Mouse (Mus musculus) effector memory CD4-positive, alpha-beta T cell, adult 5 months (primary cell): Measurements from ENCODE around the gene Yod1. TPM values are rescaled to one million over a fixed set of nuclear protein-coding genes. Genes with fewer than 3 reads are reported as not detected.

Source experiments
- polyA plus RNA-seq: library from polyadenylated mRNA; unstranded; fragments of 100-300 nt; shearing (Covaris generic); gene quantifications from one replicate; pipeline ENCODE4 v1.2.1, GENCODE M21; 2017

Gene Yod1
- polyA plus RNA-seq, result 3.9 TPM

DNA sequence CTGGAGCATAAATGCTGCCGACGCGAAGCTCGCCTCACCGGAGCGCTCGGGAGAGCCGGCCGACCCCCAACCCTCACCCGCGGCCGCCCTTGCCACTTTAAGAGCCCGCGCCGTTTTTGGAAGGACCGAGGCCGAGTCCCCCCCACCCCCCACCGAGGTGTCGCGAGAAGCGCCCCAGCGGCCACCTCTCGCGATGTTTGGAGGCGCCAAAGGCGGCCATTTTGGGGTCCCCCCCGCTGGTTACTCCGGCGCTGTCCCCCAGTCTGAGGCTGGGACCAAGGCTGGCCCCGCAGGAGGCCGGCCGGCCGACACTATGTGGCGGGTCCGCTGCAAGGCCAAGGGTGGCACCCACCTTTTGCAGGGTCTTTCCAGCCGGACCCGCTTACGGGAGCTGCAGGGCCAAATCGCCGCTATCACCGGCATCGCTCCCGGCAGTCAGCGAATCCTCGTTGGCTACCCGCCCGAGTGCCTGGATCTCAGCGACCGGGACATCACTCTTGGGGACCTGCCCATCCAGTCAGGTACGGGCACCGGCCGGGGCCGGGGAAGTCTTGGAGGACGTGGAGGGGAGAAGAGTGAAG lies at the start of gene Yod1:
Gene Yod1, plus strand, starts transcription at position 37 of the 581 bp plus-strand sequence.

DNA sequence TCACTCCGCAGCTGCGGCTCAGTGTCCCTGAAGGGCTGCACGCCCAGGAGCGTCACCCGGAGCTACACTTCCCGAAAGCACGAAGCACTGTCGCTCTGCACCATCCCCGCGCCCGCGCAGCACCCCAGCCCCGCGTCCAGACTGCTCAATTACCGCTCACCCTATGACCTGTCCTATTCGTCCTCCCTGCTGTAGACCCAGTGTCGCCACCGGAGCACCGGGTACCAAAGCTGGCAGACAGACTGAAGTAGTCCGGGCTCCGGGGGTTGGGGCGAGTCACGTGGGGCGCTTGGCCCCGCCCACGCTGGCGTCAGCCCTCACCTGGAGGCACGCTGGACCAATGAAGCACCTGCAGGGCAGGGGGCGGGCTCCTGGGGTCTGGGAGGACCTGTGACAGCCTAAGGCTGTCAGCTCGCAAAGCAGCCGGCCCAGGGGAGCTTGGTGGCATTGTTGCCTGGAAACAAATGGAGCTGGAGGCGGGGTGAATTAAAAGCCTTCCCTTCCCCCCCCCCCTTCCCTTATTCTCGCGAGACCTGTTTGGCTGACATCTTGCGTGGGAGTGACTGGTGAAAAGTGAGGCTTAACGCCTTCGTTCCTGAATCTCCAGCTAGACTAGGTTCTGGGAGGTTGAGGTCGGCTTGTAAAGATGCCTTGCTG lies 1.4 kb upstream of the Yod1 start, which contains the start of gene Gm29427:
Gene Gm29427, minus strand, starts transcription at position 239 of the 657 bp plus-strand sequence.

GRCm38 (mm10) chr1:130729153-130729552 lies 12.0 kb downstream of the Yod1 start, which contains the start of gene Pfkfb2:
TSS of gene Pfkfb2 (minus strand) at chr1:130729253.

DNA sequence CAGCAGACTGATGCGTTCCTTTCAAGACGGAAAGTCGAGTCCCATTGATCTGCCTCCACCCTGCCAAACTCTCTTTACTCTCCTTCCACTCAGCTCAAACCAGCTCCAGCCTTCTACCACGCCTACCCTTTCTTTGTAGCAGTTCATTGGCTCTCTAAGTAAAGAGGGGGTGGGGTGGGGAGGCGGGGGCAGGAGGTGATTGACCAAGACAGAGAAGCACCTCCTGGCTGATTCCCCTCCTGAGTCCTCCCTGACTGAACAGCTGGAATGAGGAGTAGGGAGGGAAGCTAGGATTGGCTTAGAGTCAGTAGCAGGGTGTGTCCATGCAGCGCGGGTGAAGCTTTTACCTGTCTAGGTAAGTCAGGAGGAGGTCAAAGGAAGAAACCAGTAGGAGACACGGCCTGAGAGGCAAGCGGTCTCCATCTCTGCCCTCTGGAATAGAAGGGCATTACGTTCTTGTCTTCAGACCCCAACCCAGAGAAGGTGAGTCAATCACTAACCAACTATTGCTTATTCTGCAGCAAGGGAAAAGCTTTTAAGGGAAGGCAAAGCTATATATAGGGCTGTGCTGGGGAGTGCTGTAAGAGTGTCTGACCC lies 14.7 kb downstream of the Yod1 start, which contains the start of gene AA986860:
Gene AA986860, plus strand, starts transcription at position 236 of the 597 bp plus-strand sequence.

Other genes with a start within 250 kb of the Yod1 start
- not detected for gene Zp3r, start 87.7 kb upstream of the Yod1 start, polyA plus RNA-seq
- not detected for gene C4bp, start 55.7 kb upstream of the Yod1 start, polyA plus RNA-seq
- not detected for gene Gm29427, start 1.5 kb upstream of the Yod1 start, polyA plus RNA-seq
- gene Pfkfb2, start 11.9 kb downstream of the Yod1 start, polyA plus RNA-seq, result 6.7 TPM
- gene AA986860, start 14.6 kb downstream of the Yod1 start, polyA plus RNA-seq, result not detected
- 0.21 TPM for gene Fcamr, start 83.6 kb downstream of the Yod1 start, polyA plus RNA-seq
- gene Pigr, start 109.4 kb downstream of the Yod1 start, polyA plus RNA-seq, result not detected
- gene Fcmr, start 148.3 kb downstream of the Yod1 start, polyA plus RNA-seq, result not detected
- not detected for gene Il24, start 170.1 kb downstream of the Yod1 start, polyA plus RNA-seq
- not detected for gene Il20, start 194.1 kb downstream of the Yod1 start, polyA plus RNA-seq
- gene Il19, start 222.8 kb downstream of the Yod1 start, polyA plus RNA-seq, result not detected